Mouse (Mus musculus) CH12.LX (cell line): ENCODE results near the gene Hist1h4b. TPM values are rescaled to one million over a fixed set of nuclear protein-coding genes. Genes with fewer than 3 reads are reported as not detected.

Experiments
- DNase-seq: peaks from one replicate; pipeline ENCODE4 v3.0.0-alpha.2; 2013; ENCODE audit errors: extremely low read depth
- H3K27ac ChIP-seq: 2 replicates; pipeline ENCODE4 v1.5.1; 2012; ENCODE audit warnings: low read depth, mild to moderate bottlenecking, control low read depth, moderate library complexity; ENCODE audit not compliant: insufficient read depth
- H3K27me3 ChIP-seq: replicated peaks from 2 replicates; pipeline ENCODE3; 2012; ENCODE audit warnings: inconsistent platforms
- H3K36me3 ChIP-seq, 2 experiments: replicated peaks in 1 of 2; 2 replicates each; pipeline versions ENCODE3 to v1.6.1; 2012; ENCODE audit warnings: inconsistent platforms in 1 of 2, low read length in 1 of 2, mild to moderate bottlenecking in 1 of 2, mixed read lengths in 1 of 2, moderate library complexity in 1 of 2; ENCODE audit not compliant: control insufficient read depth in 1 of 2, insufficient read depth in 1 of 2
- H3K4me1 ChIP-seq, 2 experiments: 2 replicates each; pipeline ENCODE4 v1.6.1; 2012; ENCODE audit warnings: inconsistent platforms in 1 of 2, moderate library complexity in 1 of 2; ENCODE audit not compliant: insufficient read depth in 2 of 2, control insufficient read depth in 1 of 2
- H3K4me2 ChIP-seq: 2 replicates; pipeline ENCODE4 v1.6.1; 2012; ENCODE audit warnings: low read depth, mild to moderate bottlenecking, control low read depth; ENCODE audit not compliant: poor library complexity, insufficient read depth, severe bottlenecking
- H3K4me3 ChIP-seq, 3 experiments: fragments of 150-350 bp in 1 of 3; sonication (generic) in 1 of 3; replicated peaks in 1 of 3; 2 replicates each; pipeline versions ENCODE3 to v1.5.1; 2011 to 2012; ENCODE audit warnings: low read depth in 2 of 3, low read length in 2 of 3, mild to moderate bottlenecking in 2 of 3, moderate library complexity in 2 of 3, control low read depth in 1 of 3, improper control_type of control experiment in 1 of 3, inconsistent platforms in 1 of 3, mixed read lengths in 1 of 3; ENCODE audit not compliant: poor library complexity in 1 of 3
- H3K79me2 ChIP-seq: replicated peaks from 2 replicates; pipeline ENCODE4 v1.6.1; 2012; ENCODE audit warnings: mild to moderate bottlenecking, moderate library complexity; ENCODE audit not compliant: control insufficient read depth, poor library complexity, insufficient read depth, severe bottlenecking; ENCODE audit errors: extremely low read depth
- H3K9ac ChIP-seq: 2 replicates; pipeline ENCODE4 v1.6.1; 2012; ENCODE audit warnings: low read depth, mild to moderate bottlenecking, control low read depth, moderate library complexity; ENCODE audit not compliant: insufficient read depth
- H3K9me3 ChIP-seq: replicated peaks from 2 replicates; pipeline ENCODE3; 2012; ENCODE audit warnings: low read length, inconsistent platforms, mixed read lengths
- E2F4 ChIP-seq: IDR thresholded peaks from 2 replicates; pipeline ENCODE4 v1.6.1; 2011; ENCODE audit warnings: low read depth, low read length, improper control_type of control experiment; ENCODE audit not compliant: insufficient replicate concordance
- ELF1 ChIP-seq: IDR thresholded peaks from 2 replicates; pipeline ENCODE4 v1.6.1; 2014; ENCODE audit warnings: low read depth, mild to moderate bottlenecking, inconsistent platforms, low read length, improper control_type of control experiment
- GABPA ChIP-seq: IDR thresholded peaks from 2 replicates; pipeline ENCODE4 v1.6.1; 2012; ENCODE audit warnings: low read depth, low read length, improper control_type of control experiment, inconsistent platforms; ENCODE audit not compliant: insufficient replicate concordance
- HCFC1 ChIP-seq: IDR thresholded peaks from 2 replicates; pipeline ENCODE4 v1.6.1; 2012; ENCODE audit warnings: low read depth, mild to moderate bottlenecking, inconsistent platforms, low read length, improper control_type of control experiment
- JUND ChIP-seq: conservative IDR thresholded peaks from 2 replicates; pipeline ENCODE4 v1.6.1; 2011; ENCODE audit warnings: low read depth, low read length, improper control_type of control experiment
- MAX ChIP-seq: IDR thresholded peaks from 2 replicates; pipeline ENCODE4 v1.6.1; 2011; ENCODE audit warnings: low read length, improper control_type of control experiment
- MAZ ChIP-seq: IDR thresholded peaks from 2 replicates; pipeline ENCODE4 v1.6.1; 2012; ENCODE audit warnings: low read depth, mild to moderate bottlenecking, inconsistent platforms, low read length, improper control_type of control experiment, moderate library complexity
- NELFE ChIP-seq: IDR thresholded peaks from 2 replicates; pipeline ENCODE4 v1.6.1; 2011; ENCODE audit warnings: low read depth, low read length, improper control_type of control experiment
- PAX5 ChIP-seq: IDR thresholded peaks from 2 replicates; pipeline ENCODE4 v1.6.1; 2012; ENCODE audit warnings: low read length, inconsistent platforms, mixed read lengths
- POLR2A ChIP-seq: IDR thresholded peaks from 2 replicates; pipeline ENCODE4 v1.6.1; 2011; ENCODE audit warnings: low read depth, mild to moderate bottlenecking, improper control_type of control experiment, low read length
- POLR2AphosphoS2 ChIP-seq: IDR thresholded peaks from 2 replicates; pipeline ENCODE4 v1.6.1; 2011; ENCODE audit warnings: low read depth, low read length, improper control_type of control experiment
- RAD21 ChIP-seq: IDR thresholded peaks from 2 replicates; pipeline ENCODE4 v1.6.1; 2011; ENCODE audit warnings: low read depth, mild to moderate bottlenecking, low read length, improper control_type of control experiment, moderate library complexity
- RCOR1 ChIP-seq: conservative IDR thresholded peaks from 2 replicates; pipeline ENCODE4 v1.6.1; 2012; ENCODE audit warnings: low read depth, mild to moderate bottlenecking, inconsistent platforms, low read length, improper control_type of control experiment
- SMC3 ChIP-seq: IDR thresholded peaks from 2 replicates; pipeline ENCODE4 v1.6.1; 2011; ENCODE audit warnings: low read depth, low read length, improper control_type of control experiment
- TBP ChIP-seq: conservative IDR thresholded peaks from 2 replicates; pipeline ENCODE4 v1.6.1; 2011; ENCODE audit warnings: low read depth, low read length, improper control_type of control experiment
- TCF12 ChIP-seq: IDR thresholded peaks from 2 replicates; pipeline ENCODE4 v1.6.1; 2014; ENCODE audit warnings: low read depth, mild to moderate bottlenecking, inconsistent platforms, low read length, improper control_type of control experiment
- ZKSCAN1 ChIP-seq: IDR thresholded peaks from 2 replicates; pipeline ENCODE4 v1.6.1; 2012; ENCODE audit warnings: low read depth, inconsistent platforms, low read length, improper control_type of control experiment, borderline replicate concordance
- dilution Hi-C: fragments of 300-500 bp; cut with MboI; formaldehyde crosslinking; loops from 2 replicates; pipeline ENCODE4 v1.14.3; 2020; ENCODE audit warnings: low sequenced_read_pairs; ENCODE audit not compliant: extremely low pct_unique_long_range_greater_than_20kb, extremely low pct_ligation_motif_present
- in situ Hi-C: fragments of 300-500 bp; cut with MboI; formaldehyde crosslinking; loops from 3 replicates; pipeline ENCODE4 v1.14.3; 2019; ENCODE audit warnings: low sequenced_read_pairs, low pct_ligation_motif_present, low pct_unique_long_range_greater_than_20kb, mixed read lengths
- polyA plus RNA-seq: library from polyadenylated mRNA; unstranded; fragments of >175 nt; gene quantifications from 2 replicates; pipeline ENCODE4 v1.2.1, GENCODE M21; 2012; ENCODE audit warnings: low read depth; ENCODE audit not compliant: insufficient read length
- total RNA-seq, 2 experiments: library from RNA; depleted of rRNA; stranded (reverse); fragments of 300-350 nt in 1 of 2; fragments of >200 nt in 1 of 2; gene quantifications; 2 replicates each; pipeline ENCODE4 v1.2.3; 2012 to 2014

Hist1h4b gene
- total and polyA plus RNA-seq, 3 experiments: 3.5 to 2,552 (median 24.8) TPM

- Histone ChIP-seq H3K4me2 (no peak overlapping the region), H3K36me3 (no peaks in the 10 kb centered on the region), H3K27ac (no peak overlapping the region), H3K9ac (no peak overlapping the region), H3K79me2 (no peaks in the 10 kb centered on the region), H3K4me1 (peaks cover 7 to 8% of the 10 kb centered on the region in 2 experiments), H3K9me3 (no peaks in the 10 kb centered on the region), H3K4me3 (no peak overlapping the region), H3K27me3 (no peaks in the 10 kb centered on the region)
- TF ChIP-seq TCF12 (no peak), MAZ (no peak), TBP (no peak), RCOR1 (no peak), ZKSCAN1 (no peak), GABPA (no peak), MAX (no peak), POLR2A (no peak), POLR2AphosphoS2 (no peak), SMC3 (no peak), E2F4 (no peak)
- dilution Hi-C loops: no loop called here
- no peak for DNase-seq
- in situ Hi-C loops: no loop called here
Measured at GRCm38 (mm10) chr13:23804532-23804931, 47.7 kb downstream of the Hist1h4b start.

- dilution Hi-C loops: no loop called here
- no peaks in the 10 kb centered on the region for H3K27me3 ChIP-seq
- TF ChIP-seq JUND (no peak), PAX5 (no peak), POLR2A (no peak), RAD21 (no peak), HCFC1 (no peak), GABPA (no peak), NELFE (no peak), E2F4 (no peak), ELF1 (no peak)
- TF ChIP-seq, all 38 proteins: peak for 0
- Histone ChIP-seq H3K9me3 (no peaks in the 10 kb centered on the region), H3K4me1 (peaks cover 4 to 5% of the 10 kb centered on the region in 2 experiments; a peak in 2 of 4 replicates), H3K9ac (no peak within 1 kb of the TSS), H3K79me2 (no peaks in the 10 kb centered on the region), H3K36me3 (no peaks in the 10 kb centered on the region), H3K27ac (no peak within 1 kb of the TSS), H3K4me3 (no peak within 1 kb of the TSS), H3K4me2 (peak within 1 kb of the TSS; percentile 26)
- DNase-seq: no peak
- in situ Hi-C loops: no loop called here
Measured at GRCm38 (mm10) chr13:23806422-23807052, 49.7 kb downstream of the Hist1h4b start, which contains the start of gene Slc17a2. TSS of gene Slc17a2 (plus strand) at chr13:23806993.

Other genes starting within 250 kb of the Hist1h4b start
Only the 20 nearest of the 37 such genes appear.
- gene Hist1h2be, start 135.9 kb upstream of the Hist1h4b start, total RNA-seq (2012; rRNA removed): 268 and 282 TPM in 2 replicates
- gene Hist1h2be, start 135.9 kb upstream of the Hist1h4b start, total RNA-seq (2014; rRNA removed): 3.4 and 4.7 TPM in 2 replicates
- 0.57 and 0.70 TPM in 2 replicates for gene Hist1h2be, start 135.9 kb upstream of the Hist1h4b start, polyA plus RNA-seq
- gene Hist1h1e, start 134.5 kb upstream of the Hist1h4b start, total RNA-seq (2012; rRNA removed): 486 and 504 TPM in 2 replicates
- 12.2 and 18.3 TPM in 2 replicates for gene Hist1h1e, start 134.5 kb upstream of the Hist1h4b start, total RNA-seq (2014; rRNA removed)
- gene Hist1h1e, start 134.5 kb upstream of the Hist1h4b start, polyA plus RNA-seq: 1.5 and 1.9 TPM in 2 replicates
- gene Hist1h2ac, start 73.1 kb upstream of the Hist1h4b start, total RNA-seq (2012; rRNA removed): 114 and 122 TPM in 2 replicates
- gene Hist1h2ac, start 73.1 kb upstream of the Hist1h4b start, total RNA-seq (2014; rRNA removed): 0.96 and 0.97 TPM in 2 replicates
- 0.14 TPM in 1 of 2 replicates, not detected in the other for gene Hist1h2ac, start 73.1 kb upstream of the Hist1h4b start, polyA plus RNA-seq
- gene Hist1h2bc, start 72.8 kb upstream of the Hist1h4b start, total RNA-seq (2012; rRNA removed): 436 and 456 TPM in 2 replicates
- gene Hist1h2bc, start 72.8 kb upstream of the Hist1h4b start, total RNA-seq (2014; rRNA removed): 16.1 and 17.4 TPM in 2 replicates
- 1.1 and 2.2 TPM in 2 replicates for gene Hist1h2bc, start 72.8 kb upstream of the Hist1h4b start, polyA plus RNA-seq
- 0.38 and 0.76 TPM in 2 replicates for gene Hist1h1t, start 61.2 kb upstream of the Hist1h4b start, total RNA-seq (2012; rRNA removed)
- not detected in 2 replicates for gene Hist1h1t, start 61.2 kb upstream of the Hist1h4b start, total RNA-seq (2014; rRNA removed)
- not detected in 2 replicates for gene Hist1h1t, start 61.2 kb upstream of the Hist1h4b start, polyA plus RNA-seq
- 1,176 and 1,374 TPM in 2 replicates for gene Hist1h4c, start 58.6 kb upstream of the Hist1h4b start, total RNA-seq (2012; rRNA removed)
- 3.9 and 6.9 TPM in 2 replicates for gene Hist1h4c, start 58.6 kb upstream of the Hist1h4b start, total RNA-seq (2014; rRNA removed)
- 0.76 and 1.2 TPM in 2 replicates for gene Hist1h4c, start 58.6 kb upstream of the Hist1h4b start, polyA plus RNA-seq
- 0.08 and 0.50 TPM in 2 replicates for gene Hfe, start 46.2 kb upstream of the Hist1h4b start, total RNA-seq (2012; rRNA removed)
- 0.16 and 0.39 TPM in 2 replicates for gene Hfe, start 46.2 kb upstream of the Hist1h4b start, total RNA-seq (2014; rRNA removed)
- gene Hfe, start 46.2 kb upstream of the Hist1h4b start, polyA plus RNA-seq: 0.67 and 1.0 TPM in 2 replicates
- gene Hist1h1c, start 18.2 kb upstream of the Hist1h4b start, total RNA-seq (2012; rRNA removed): 568 and 597 TPM in 2 replicates
- gene Hist1h1c, start 18.2 kb upstream of the Hist1h4b start, total RNA-seq (2014; rRNA removed): 22.8 and 26.1 TPM in 2 replicates
- gene Hist1h1c, start 18.2 kb upstream of the Hist1h4b start, polyA plus RNA-seq: 12.5 and 13.2 TPM in 2 replicates
- gene Hist1h3c, start 11.4 kb upstream of the Hist1h4b start, total RNA-seq (2012; rRNA removed): 1,821 and 1,847 TPM in 2 replicates
- 57.5 and 73.1 TPM in 2 replicates for gene Hist1h3c, start 11.4 kb upstream of the Hist1h4b start, total RNA-seq (2014; rRNA removed)
- 5.5 and 7.3 TPM in 2 replicates for gene Hist1h3c, start 11.4 kb upstream of the Hist1h4b start, polyA plus RNA-seq
- 2,544 and 2,852 TPM in 2 replicates for gene Hist1h2bb, start 10.3 kb upstream of the Hist1h4b start, total RNA-seq (2012; rRNA removed)
- gene Hist1h2bb, start 10.3 kb upstream of the Hist1h4b start, total RNA-seq (2014; rRNA removed): 34.5 and 54.6 TPM in 2 replicates
- 0.53 and 1.3 TPM in 2 replicates for gene Hist1h2bb, start 10.3 kb upstream of the Hist1h4b start, polyA plus RNA-seq
- 1,936 and 2,243 TPM in 2 replicates for gene Hist1h2ab, start 5.9 kb upstream of the Hist1h4b start, total RNA-seq (2012; rRNA removed)
- gene Hist1h2ab, start 5.9 kb upstream of the Hist1h4b start, total RNA-seq (2014; rRNA removed): 24.9 and 32.6 TPM in 2 replicates
- 2.9 TPM in 2 replicates for gene Hist1h2ab, start 5.9 kb upstream of the Hist1h4b start, polyA plus RNA-seq
- 1,913 and 2,096 TPM in 2 replicates for gene Hist1h3b, start 4.7 kb upstream of the Hist1h4b start, total RNA-seq (2012; rRNA removed)
- gene Hist1h3b, start 4.7 kb upstream of the Hist1h4b start, total RNA-seq (2014; rRNA removed): 28.9 and 44.0 TPM in 2 replicates
- 5.4 and 5.5 TPM in 2 replicates for gene Hist1h3b, start 4.7 kb upstream of the Hist1h4b start, polyA plus RNA-seq
- 1,167 and 1,215 TPM in 2 replicates for gene Hist1h4a, start 4.2 kb downstream of the Hist1h4b start, total RNA-seq (2012; rRNA removed)
- 14.2 and 18.4 TPM in 2 replicates for gene Hist1h4a, start 4.2 kb downstream of the Hist1h4b start, total RNA-seq (2014; rRNA removed)
- 3.3 and 4.4 TPM in 2 replicates for gene Hist1h4a, start 4.2 kb downstream of the Hist1h4b start, polyA plus RNA-seq
- gene Hist1h3a, start 5.4 kb downstream of the Hist1h4b start, total RNA-seq (2012; rRNA removed): 1,392 and 1,471 TPM in 2 replicates
- gene Hist1h3a, start 5.4 kb downstream of the Hist1h4b start, total RNA-seq (2014; rRNA removed): 60.5 and 78.5 TPM in 2 replicates
- 3.2 and 3.9 TPM in 2 replicates for gene Hist1h3a, start 5.4 kb downstream of the Hist1h4b start, polyA plus RNA-seq
- gene Hist1h1a, start 6.7 kb downstream of the Hist1h4b start, total RNA-seq (2012; rRNA removed): 1,163 and 1,722 TPM in 2 replicates
- gene Hist1h1a, start 6.7 kb downstream of the Hist1h4b start, total RNA-seq (2014; rRNA removed): 22.2 and 30.9 TPM in 2 replicates
- gene Hist1h1a, start 6.7 kb downstream of the Hist1h4b start, polyA plus RNA-seq: 1.7 and 2.4 TPM in 2 replicates
- gene Trim38, start 12.9 kb downstream of the Hist1h4b start, total RNA-seq (2012; rRNA removed): not detected in 2 replicates
- not detected in 2 replicates for gene Trim38, start 12.9 kb downstream of the Hist1h4b start, total RNA-seq (2014; rRNA removed)
- 0.11 TPM in 1 of 2 replicates, not detected in the other for gene Trim38, start 12.9 kb downstream of the Hist1h4b start, polyA plus RNA-seq
- gene Slc17a2, start 50.0 kb downstream of the Hist1h4b start, total RNA-seq (2012; rRNA removed): 0.04 TPM in 1 of 2 replicates, not detected in the other
- gene Slc17a2, start 50.0 kb downstream of the Hist1h4b start, total RNA-seq (2014; rRNA removed): not detected in 2 replicates
- gene Slc17a2, start 50.0 kb downstream of the Hist1h4b start, polyA plus RNA-seq: not detected in 2 replicates
- gene Slc17a3, start 82.4 kb downstream of the Hist1h4b start, total RNA-seq (2012; rRNA removed): not detected in 2 replicates
- gene Slc17a3, start 82.4 kb downstream of the Hist1h4b start, total RNA-seq (2014; rRNA removed): not detected in 2 replicates
- not detected in 2 replicates for gene Slc17a3, start 82.4 kb downstream of the Hist1h4b start, polyA plus RNA-seq
- gene Slc17a1, start 110.7 kb downstream of the Hist1h4b start, total RNA-seq (2012; rRNA removed): not detected in 2 replicates
- gene Slc17a1, start 110.7 kb downstream of the Hist1h4b start, total RNA-seq (2014; rRNA removed): not detected in 2 replicates
- gene Slc17a1, start 110.7 kb downstream of the Hist1h4b start, polyA plus RNA-seq: not detected in 2 replicates
- gene Slc17a4, start 158.0 kb downstream of the Hist1h4b start, total RNA-seq (2012; rRNA removed): 0.08 TPM in 1 of 2 replicates, not detected in the other
- gene Slc17a4, start 158.0 kb downstream of the Hist1h4b start, total RNA-seq (2014; rRNA removed): 0.23 and 0.35 TPM in 2 replicates
- 0.26 and 0.37 TPM in 2 replicates for gene Slc17a4, start 158.0 kb downstream of the Hist1h4b start, polyA plus RNA-seq